Mouse (Mus musculus) spleen, adult 2 months (tissue): Measurements from ENCODE around the gene Il18rap.

ENCODE experiments used
- CTCF ChIP-seq: fragments of 200-500 bp; IDR thresholded peaks from 2 replicates; pipeline ENCODE4 v1.5.1; 2011; ENCODE audit warnings: mild to moderate bottlenecking, inconsistent platforms; ENCODE audit not compliant: insufficient read depth, insufficient read length, insufficient replicate concordance; ENCODE audit errors: extremely low read depth
- POLR2A ChIP-seq: fragments of 200-500 bp; IDR thresholded peaks from 2 replicates; pipeline ENCODE4 v1.6.1; 2011; ENCODE audit warnings: low read depth, low read length, inconsistent platforms

GRCm38 (mm10) chr1:40522918-40523317, 7.8 kb downstream of the Il18rap start:
- TF ChIP-seq CTCF: no peak
- no peak for TF ChIP-seq POLR2A
